Mouse (Mus musculus) retina, postnatal 1 day (tissue): Measurements from ENCODE around the gene Gm43552.
"Not testable (repeated sequence)": the region's sequence is repeated elsewhere in the genome, so short reads cannot be mapped to it uniquely, and the experiment has no call there.

Experiments
- DNase-seq: peaks from one replicate; pipeline ENCODE4 v3.0.0-alpha.2; 2012

The Gm43552 gene

GRCm38 (mm10) chr5:65489830-65490229 lies 2.8 kb downstream of the Gm43552 start:
- DNase-seq: peak; percentile 26

DNA sequence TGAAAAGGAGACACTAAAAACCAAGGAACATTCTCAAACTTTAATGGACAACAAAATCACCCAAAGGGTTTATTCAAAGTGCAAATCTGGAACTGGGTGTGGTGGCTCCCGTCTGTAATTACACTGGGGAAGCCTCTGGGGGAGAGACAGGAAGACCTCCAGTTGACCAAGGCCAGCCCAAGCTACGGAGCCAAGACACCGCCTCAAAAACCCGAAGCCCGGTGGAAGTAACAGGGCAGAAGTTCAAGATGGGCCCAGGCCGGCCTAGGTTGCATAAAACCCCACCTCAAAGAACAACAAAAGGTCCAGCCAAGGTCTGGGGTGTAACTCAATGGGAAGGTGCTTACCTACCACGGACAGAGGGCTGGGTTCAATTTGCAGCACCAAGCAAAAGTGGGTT lies 3.9 kb downstream of the Gm43552 start:
- DNase-seq: no peak

GRCm38 (mm10) chr5:65487381-65487780 lies 5.3 kb downstream of the Gm43552 start:
- DNase-seq: no peak

GRCm38 (mm10) chr5:65486514-65486913 lies 6.1 kb downstream of the Gm43552 start:
- no peak for DNase-seq

GRCm38 (mm10) chr5:65482996-65483395 lies 9.6 kb downstream of the Gm43552 start:
- DNase-seq: no peak

DNA sequence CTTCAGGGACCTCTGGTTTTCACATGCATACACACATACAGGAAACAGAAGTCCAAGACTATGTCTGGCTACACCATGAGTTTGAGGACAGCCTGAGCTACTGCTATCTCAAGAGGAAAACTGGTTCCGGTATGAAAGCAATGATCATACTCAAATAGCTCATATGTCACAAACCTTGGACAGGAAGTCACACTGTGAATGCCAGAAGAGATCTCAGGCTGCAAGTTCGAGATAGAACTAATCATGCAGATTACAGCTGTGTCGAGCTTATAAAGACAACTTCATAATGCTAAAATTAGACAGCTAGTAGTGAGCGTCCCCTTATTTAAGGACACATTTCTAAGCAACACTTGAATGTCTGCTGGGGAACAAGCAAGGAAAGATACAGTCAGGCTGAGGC lies 12.1 kb downstream of the Gm43552 start:
- no peak for DNase-seq

DNA sequence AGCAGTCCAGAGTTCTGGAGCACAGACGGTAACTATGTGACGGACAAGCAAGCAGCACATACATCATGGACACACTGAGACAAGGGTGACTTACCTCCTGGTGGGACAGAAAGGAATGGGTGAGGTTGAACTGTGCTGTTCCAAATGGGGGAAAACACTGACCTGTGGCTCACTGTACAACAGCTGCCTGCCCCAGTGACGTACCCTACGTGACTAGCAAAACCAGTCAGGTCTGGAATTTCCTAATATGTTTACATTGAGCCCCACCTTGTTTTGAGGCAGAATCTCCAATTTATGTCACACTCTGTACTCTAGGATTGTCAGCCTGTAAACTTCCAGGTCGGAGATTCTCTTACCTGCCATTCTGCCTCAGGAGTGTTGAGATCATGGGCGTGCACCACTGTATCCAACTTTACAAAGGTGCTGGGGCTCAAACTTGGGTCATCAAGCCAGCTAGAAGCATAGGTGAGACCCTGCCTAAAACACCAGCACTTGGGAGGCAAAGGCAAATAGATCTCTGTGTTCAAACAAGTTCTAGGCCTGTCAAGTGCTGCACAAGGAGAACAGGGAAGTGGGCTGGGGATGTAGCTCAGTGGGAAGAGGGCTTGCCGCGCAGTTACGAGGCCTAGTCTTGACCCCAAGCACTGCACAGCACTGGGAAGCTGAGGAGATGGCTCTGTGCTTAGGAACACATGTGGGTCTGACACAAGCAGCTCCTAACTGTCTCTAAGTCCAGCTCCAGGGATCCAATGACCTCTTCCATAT lies 12.8 kb downstream of the Gm43552 start:
- DNase-seq: no peak

DNA sequence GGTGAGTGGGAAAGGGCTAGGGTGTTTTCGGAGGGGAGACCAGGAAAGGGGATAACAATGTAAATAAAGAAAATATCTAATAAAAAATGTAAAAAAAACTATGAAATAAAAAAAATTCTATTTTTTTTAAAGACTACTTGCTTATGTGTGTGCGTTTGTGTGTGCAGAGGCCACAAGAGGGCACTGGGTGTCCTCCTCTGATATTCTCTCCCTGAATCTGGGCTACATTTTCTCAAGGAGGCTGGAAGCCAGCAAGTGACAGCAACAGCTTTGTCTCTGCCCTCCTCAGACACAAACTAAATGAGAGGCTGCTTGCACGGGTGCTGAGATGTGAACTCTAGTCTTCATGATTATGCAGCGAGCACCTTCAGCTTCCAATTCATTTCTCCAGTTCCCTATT lies 14.4 kb downstream of the Gm43552 start:
- DNase-seq: peak; percentile 31

DNA sequence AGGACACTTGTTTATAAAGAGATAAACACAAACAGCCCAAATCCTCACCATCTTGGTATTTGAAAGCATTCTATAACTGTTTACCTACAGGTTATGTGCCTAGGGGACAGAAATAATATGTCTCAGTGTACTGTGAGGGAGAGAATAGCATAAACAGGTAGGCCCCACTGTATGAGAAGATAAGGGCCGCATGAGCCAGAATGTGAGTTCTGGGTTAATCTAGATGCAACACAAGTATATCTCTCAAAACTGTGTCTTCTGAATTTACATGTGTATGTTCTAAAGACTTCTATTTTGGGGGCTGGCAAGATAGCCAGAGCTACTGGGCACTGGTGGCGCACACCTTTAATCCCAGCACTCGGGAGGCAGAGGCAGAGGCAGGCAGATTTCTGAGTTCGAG lies 15.9 kb downstream of the Gm43552 start:
- DNase-seq: not testable (repeated sequence)

GRCm38 (mm10) chr5:65475806-65476205 lies 16.8 kb downstream of the Gm43552 start:
- DNase-seq: no peak

GRCm38 (mm10) chr5:65469766-65470165 lies 22.9 kb downstream of the Gm43552 start:
- DNase-seq: no peak

- no peak for DNase-seq
Observed at GRCm38 (mm10) chr5:65466911-65467310, 25.7 kb downstream of the Gm43552 start.

GRCm38 (mm10) chr5:65460361-65460760 lies 32.3 kb downstream of the Gm43552 start:
- DNase-seq: no peak

DNA sequence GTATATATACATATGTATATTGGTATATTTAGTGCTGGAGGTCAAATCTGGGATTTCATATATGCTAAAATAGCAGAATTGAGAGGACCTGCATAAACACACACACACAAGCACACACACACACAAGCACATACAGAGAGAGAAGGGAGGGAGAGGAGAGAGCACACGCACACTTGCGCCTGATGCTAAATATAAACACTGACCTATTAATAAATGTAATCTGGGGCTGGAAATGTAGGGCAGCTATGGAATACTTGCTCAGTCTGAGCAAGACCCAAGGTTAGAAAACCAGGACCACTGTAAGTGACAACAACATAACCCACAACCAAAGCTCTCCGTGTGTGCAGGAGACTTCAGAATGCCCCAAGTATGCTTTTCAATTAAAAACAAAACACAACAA lies 33.2 kb downstream of the Gm43552 start:
- no peak for DNase-seq

- DNase-seq: no peak
Observed at GRCm38 (mm10) chr5:65457846-65458245, 34.8 kb downstream of the Gm43552 start.

DNA sequence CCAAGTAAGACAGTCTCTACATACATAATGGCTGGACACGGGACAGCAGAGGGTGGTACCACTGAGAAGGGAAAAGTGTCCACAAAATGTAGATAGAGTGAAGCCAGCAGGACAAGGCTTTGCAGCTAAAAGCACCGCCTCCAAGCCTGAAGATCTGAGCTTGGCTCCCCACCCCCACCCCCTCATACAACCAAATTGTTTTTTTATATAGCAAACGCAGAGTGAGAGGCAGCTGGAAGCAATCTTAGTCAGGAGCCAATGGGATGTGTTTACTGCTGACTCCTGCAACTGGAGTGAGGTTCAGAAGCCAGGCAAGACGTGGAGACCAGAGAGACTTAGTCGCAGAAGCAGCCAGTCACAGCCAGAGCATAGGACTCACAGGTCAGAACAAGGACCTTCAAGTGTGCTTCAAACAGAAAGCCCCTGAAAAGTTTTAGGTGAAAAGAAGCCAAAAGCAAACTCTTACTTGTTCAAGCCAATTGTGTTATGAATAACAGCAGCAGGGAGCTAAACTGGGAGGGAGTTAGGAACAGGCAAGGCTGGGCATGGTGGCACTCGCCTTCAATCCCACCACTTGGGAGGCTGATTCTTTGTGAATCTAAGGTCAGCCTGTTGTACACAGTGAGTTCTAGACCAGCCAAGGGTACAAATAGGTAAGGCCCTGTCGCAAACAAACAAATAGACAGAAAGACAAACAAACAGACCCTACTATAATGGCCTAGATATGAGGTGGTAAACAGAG lies 35.4 kb downstream of the Gm43552 start:
- no peak for DNase-seq

DNA sequence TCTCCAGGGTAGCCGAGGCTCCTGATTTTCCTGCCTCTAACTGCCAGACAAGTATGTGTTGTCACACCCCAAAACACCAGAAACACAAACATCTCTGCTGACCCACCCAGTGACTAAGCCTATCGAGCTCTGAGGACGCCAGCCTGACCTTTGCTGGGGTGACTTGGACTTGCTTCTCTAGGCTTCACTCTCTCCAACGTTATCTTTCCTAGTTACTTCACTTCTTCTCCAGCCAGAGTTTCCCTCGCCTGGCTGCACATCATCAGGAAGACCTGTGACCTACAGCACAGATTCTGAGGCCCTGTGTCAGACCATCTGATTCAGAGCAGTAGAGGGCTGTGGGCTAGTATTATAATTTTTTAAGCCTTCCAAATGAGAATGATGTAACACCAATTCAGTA lies 37.9 kb downstream of the Gm43552 start:
- DNase-seq: no peak

GRCm38 (mm10) chr5:65448941-65449340 lies 43.7 kb downstream of the Gm43552 start:
- DNase-seq: no peak

DNA sequence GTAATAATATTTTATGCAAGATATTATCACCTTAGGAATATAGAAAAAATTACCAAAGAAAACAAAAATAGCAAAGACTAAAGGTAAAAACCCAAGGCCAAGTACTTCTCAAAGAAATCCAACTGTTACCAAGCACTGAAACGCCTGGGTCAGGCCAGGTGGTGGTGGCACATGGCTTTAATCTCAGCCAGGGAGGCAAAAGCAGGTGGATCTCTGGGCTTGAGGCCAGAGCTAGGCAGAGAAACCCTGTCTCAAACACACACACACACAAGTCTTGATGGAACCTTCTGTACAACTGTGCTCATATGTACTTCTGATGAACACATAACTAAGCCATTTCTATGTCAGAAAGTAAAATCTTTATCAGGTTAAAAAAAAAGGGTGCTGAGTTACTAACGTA lies 44.8 kb downstream of the Gm43552 start:
- DNase-seq: no peak

GRCm38 (mm10) chr5:65446756-65447155 lies 45.9 kb downstream of the Gm43552 start:
- no peak for DNase-seq

GRCm38 (mm10) chr5:65444981-65445380 lies 47.7 kb downstream of the Gm43552 start:
- DNase-seq: no peak

DNA sequence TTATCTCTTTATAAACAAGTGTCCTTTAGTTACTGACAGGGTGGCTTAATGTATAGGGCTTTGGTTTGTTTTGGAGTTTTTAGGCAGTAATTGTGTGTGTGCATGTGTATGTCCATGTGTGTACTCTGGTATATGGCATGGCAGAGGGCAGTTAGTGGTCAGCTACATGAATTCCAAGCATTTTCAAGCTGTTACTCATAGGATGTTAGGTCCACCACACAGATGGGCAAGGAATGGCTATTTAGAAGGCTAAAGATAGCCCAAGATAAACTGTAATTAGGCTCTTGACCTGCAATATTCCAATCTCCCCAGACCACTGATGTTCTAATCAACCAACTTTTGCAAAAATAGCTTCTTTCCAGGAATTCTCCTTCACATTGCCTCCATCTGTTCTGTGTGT lies 54.6 kb downstream of the Gm43552 start:
- no peak for DNase-seq

GRCm38 (mm10) chr5:65435806-65436561 lies 56.6 kb downstream of the Gm43552 start, which contains the start of gene Ugdh:
Gene Ugdh (minus strand): TSS chr5:65435949.
- DNase-seq: peak; percentile 98

DNA sequence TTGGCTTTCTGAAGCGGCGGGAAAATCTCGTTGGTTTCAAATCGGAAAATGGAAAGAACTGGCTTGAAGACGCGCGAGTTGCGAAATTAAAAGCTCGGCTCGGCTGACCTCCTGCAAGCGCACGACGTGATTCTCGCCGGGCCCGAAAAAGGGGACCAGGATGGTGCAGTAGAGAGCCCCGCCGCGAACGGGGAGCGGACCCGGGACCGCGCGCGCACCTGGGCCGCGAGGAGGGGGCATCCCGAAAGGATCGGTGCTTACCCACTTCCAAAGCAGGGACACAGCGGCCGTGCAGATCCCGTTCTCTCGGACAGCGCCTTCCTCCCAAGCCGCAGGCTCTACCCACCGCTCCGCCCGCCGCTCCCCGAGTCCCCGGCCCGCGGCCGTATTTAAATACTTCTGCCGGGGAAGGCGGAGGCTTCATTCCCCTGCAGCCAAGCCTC lies 57.2 kb downstream of the Gm43552 start:
- no peak for DNase-seq
